Mouse (Mus musculus): ENCODE data around the gene Fam24b. TPM values are rescaled to one million over a fixed set of nuclear protein-coding genes. Genes with fewer than 3 reads are reported as not detected.

The Fam24b gene
- polyA plus RNA-seq, 1 experiment from 2014 or later, result not detected

DNA sequence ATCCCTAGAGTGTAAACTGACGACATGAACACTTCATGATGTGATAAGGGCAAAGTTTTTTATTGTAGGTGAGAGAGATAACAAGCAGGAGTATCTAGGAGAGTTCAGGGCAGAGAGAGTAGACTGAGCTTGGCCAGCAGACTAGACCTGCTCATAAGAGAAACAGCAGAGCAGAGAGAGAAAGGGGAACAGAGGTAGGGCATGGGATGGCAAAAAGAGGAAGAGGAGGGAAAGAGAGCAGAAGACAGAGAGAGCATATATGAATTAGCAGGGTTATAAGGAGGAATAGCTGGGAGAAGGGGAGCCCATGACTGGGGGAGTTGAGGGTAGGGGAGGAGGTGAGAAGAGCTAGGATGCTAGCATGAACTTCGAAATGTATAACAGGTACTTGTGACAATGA is 2.4 kb upstream of the Fam24b start:
- no peak overlapping the region for H3K4me2 ChIP-seq
- H3K27me3 ChIP-seq, result no peaks in the 10 kb centered on the region
- no peaks in the 10 kb centered on the region for H3K4me1 ChIP-seq (replicated peaks)
- H3K27ac ChIP-seq (replicated peaks), result no peak overlapping the region
- no peaks in the 10 kb centered on the region for H3K36me3 ChIP-seq
- WGBS, result 85% methylated on average over 2 of the region's 2 CpGs
- ATAC-seq (ENCODE audit: low FRiP score, low read depth), result no peak
- H3K9me3 ChIP-seq, result no peaks in the 10 kb centered on the region
- H3K4me3 ChIP-seq, result no peak overlapping the region
- no peak overlapping the region for H3K9ac ChIP-seq

DNA sequence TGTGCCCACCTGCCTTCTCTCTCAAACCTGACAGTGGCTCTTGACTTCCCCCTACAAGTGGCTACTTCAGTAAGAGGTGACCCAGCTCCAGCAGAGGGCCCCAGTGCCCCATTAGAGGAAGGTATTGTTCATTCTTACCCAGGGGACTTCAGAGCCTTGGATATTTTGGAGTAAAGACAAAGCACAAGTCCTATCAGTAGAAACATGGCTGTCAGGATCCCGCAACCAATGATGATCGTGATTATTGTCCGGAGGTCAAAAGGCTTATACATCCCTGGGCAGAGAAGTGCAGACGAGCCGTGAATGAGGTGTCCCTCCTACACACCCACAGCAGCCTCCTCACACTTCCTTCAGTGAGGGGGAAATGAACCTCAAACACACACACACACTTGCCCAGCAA is 2.3 kb downstream of the Fam24b start:
- no peak for ATAC-seq (ENCODE audit: low FRiP score, low read depth)
- H3K4me3 ChIP-seq, result no peak overlapping the region

DNA sequence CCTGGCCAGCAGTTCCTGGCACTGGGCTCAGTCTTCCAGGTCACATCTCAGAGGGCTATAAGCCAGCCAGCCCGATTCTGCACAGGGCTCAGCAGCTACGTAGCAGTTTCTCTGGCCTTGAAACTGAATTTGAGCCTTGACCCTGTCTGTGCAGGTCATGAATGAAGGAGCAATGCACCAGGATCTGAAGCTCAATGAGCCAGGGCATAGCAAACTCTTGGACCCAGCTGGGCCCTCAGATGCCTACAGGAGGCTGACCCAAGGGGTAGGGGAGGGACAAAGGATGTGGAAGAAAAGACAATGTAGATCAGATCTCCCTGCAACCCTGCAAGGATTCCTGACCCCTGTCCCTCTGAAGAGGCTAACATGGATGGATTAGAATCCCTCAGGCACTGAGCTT is 7.1 kb downstream of the Fam24b start, which contains the start of gene Cuzd1:
TSS of gene Cuzd1 (minus strand) at position 101 of the 400 bp plus-strand sequence.
- H3K4me1 ChIP-seq (replicated peaks), result no peaks in the 10 kb centered on the region
- WGBS, result 84% methylated on average over 2 of the region's 2 CpGs
- no peaks in the 10 kb centered on the region for H3K36me3 ChIP-seq
- H3K4me3 ChIP-seq, result no peak within 1 kb of the TSS
- H3K4me2 ChIP-seq, result no peak within 1 kb of the TSS
- no peak within 1 kb of the TSS for H3K27ac ChIP-seq (replicated peaks)
- no peak within 1 kb of the TSS for H3K9ac ChIP-seq
- no peak for ATAC-seq (ENCODE audit: low FRiP score, low read depth)
- H3K9me3 ChIP-seq, result no peaks in the 10 kb centered on the region
- no peaks in the 10 kb centered on the region for H3K27me3 ChIP-seq

More for the DNA sequence above, 2.3 kb downstream of the Fam24b start:
- Histone ChIP-seq H3K4me1 (replicated peaks) (no peaks in the 10 kb centered on the region), H3K9ac (no peak overlapping the region), H3K27me3 (no peaks in the 10 kb centered on the region), H3K4me2 (no peak overlapping the region), H3K9me3 (no peaks in the 10 kb centered on the region), H3K36me3 (no peaks in the 10 kb centered on the region), H3K27ac (replicated peaks) (no peak overlapping the region)
- WGBS, result 96% methylated on average over 5 of the region's 5 CpGs

DNA sequence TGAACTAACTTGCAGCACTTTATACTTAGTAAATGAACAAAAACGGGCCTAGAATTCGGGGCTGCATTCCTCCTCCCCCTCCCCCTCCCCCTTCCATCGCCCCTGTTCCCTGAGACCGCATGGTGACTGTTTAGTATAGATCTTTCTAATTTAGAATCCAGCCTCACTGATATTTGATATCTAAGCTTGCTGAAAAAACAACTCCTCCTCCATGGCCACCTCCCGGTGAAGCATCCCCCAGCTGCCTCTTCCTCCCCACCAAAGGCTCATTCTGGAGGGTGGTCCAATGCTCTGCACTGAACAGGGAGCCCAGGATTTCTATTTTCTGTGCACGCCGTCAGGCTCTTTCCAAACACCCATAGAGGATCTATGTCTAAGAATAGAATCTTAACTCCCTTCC is 11.0 kb downstream of the Fam24b start:
- Histone ChIP-seq H3K4me2 (no peak overlapping the region), H3K27ac (replicated peaks) (no peak overlapping the region), H3K4me3 (no peak overlapping the region), H3K36me3 (no peaks in the 10 kb centered on the region), H3K4me1 (replicated peaks) (no peaks in the 10 kb centered on the region), H3K27me3 (no peaks in the 10 kb centered on the region), H3K9me3 (no peaks in the 10 kb centered on the region), H3K9ac (no peak overlapping the region)
- no peak for ATAC-seq (ENCODE audit: low FRiP score, low read depth)
- 89% methylated on average over 5 of the region's 7 CpGs for WGBS

DNA sequence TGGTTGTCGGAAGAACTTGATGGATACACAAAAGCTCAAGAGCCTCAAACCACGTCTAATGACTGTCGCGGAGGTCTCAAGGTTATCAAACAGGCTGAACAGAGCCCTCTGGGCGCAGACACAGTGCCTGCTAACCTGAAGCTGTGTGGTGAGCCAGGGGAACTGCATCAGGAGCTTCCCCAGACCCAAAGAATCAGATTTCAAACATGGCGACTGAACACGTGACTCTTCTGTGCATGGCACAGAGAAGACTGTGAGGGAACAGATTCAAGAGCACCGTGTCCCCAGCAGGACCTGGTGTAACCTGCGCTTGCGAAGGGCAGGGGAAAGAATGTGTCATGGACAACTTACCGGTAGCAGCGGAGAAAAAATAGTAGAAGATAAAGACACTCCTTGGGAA is 11.7 kb downstream of the Fam24b start:
- no peak overlapping the region for H3K27ac ChIP-seq (replicated peaks)
- no peaks in the 10 kb centered on the region for H3K9me3 ChIP-seq
- no peaks in the 10 kb centered on the region for H3K4me1 ChIP-seq (replicated peaks)
- ATAC-seq (ENCODE audit: low FRiP score, low read depth), result no peak
- H3K27me3 ChIP-seq, result no peaks in the 10 kb centered on the region
- H3K4me3 ChIP-seq, result no peak overlapping the region
- H3K4me2 ChIP-seq, result no peak overlapping the region
- no peaks in the 10 kb centered on the region for H3K36me3 ChIP-seq
- H3K9ac ChIP-seq, result no peak overlapping the region
- 79% methylated on average over 12 of the region's 12 CpGs for WGBS

DNA sequence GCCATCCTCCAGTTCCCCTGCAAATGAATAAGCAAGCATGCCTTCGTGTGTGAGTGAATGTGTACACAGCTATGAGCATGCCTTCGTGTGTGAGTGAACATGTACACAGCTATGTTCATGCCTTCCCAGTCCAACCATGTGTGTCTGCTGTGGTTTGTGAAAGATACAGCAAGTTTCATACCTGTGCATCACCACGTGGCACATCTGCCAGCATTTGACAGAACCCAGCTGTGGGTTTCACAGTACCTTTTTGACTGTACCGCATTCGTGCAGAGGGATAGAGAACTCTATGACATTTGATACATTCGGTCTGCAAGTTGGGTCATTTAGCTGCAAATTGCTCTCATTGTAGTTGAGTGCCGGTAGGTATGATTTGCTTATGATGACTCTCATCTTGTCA is 14.8 kb downstream of the Fam24b start:
- ATAC-seq (ENCODE audit: low FRiP score, low read depth), result no peak

DNA sequence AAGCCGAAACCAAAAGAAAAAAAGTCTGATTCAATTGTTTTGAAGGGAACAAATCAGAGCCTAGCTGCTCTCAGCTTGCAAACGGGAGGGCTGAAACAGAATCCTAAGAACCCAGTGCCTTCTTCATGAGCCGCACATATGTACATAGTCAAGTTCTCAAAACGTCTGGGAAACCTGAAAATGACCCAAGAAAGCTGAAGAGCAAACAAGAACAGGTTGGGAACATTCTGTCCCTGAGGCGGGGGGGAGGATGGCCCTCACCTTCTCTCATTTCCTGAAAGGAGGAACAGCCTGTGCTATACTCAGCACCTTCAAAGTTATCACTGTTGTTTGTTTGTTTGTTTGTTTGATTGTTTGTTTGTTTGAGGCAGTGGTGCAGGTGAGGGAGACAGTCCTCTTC is 22.6 kb downstream of the Fam24b start:
- Histone ChIP-seq H3K27ac (replicated peaks) (no peak overlapping the region), H3K36me3 (no peaks in the 10 kb centered on the region), H3K4me3 (no peak overlapping the region), H3K9me3 (no peaks in the 10 kb centered on the region), H3K27me3 (no peaks in the 10 kb centered on the region), H3K4me2 (no peak overlapping the region), H3K4me1 (replicated peaks) (no peaks in the 10 kb centered on the region), H3K9ac (no peak overlapping the region)
- no peak for ATAC-seq (ENCODE audit: low FRiP score, low read depth)
- WGBS, result 85% methylated on average over 5 of the region's 5 CpGs

More for the DNA sequence above, 14.8 kb downstream of the Fam24b start:
- Histone ChIP-seq H3K4me1 (replicated peaks) (no peaks in the 10 kb centered on the region), H3K36me3 (no peaks in the 10 kb centered on the region), H3K4me2 (no peak overlapping the region), H3K27me3 (no peaks in the 10 kb centered on the region), H3K9me3 (no peaks in the 10 kb centered on the region), H3K27ac (replicated peaks) (no peak overlapping the region), H3K4me3 (no peak overlapping the region), H3K9ac (no peak overlapping the region)
- 86% methylated on average over 7 of the region's 7 CpGs for WGBS

DNA sequence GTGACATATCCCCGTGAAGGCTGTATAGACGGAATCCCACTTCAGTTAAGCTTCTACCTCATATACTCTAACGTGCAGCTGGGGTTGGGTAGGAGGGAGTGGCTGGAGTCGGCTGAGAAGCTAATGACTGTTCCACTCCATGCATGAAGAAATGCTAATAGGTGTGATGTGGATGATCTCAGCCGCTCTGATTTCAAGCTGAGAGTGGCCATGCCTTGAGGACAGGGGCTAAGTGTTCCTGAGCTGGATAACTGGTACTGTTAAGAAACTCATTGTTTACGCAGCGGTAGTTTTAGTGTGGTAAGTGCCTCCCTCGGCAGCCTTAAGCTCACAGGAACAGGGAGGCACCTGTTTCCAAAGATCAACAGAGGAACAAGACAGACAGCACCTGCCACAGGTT is 26.0 kb downstream of the Fam24b start:
- Histone ChIP-seq H3K27ac (replicated peaks) (no peak overlapping the region), H3K9ac (no peak overlapping the region), H3K4me3 (no peak overlapping the region), H3K36me3 (no peaks in the 10 kb centered on the region), H3K27me3 (no peaks in the 10 kb centered on the region), H3K4me1 (replicated peaks) (no peaks in the 10 kb centered on the region), H3K4me2 (no peak overlapping the region), H3K9me3 (no peaks in the 10 kb centered on the region)
- ATAC-seq (ENCODE audit: low FRiP score, low read depth), result no peak
- WGBS, result 82% methylated on average over 8 of the region's 8 CpGs

DNA sequence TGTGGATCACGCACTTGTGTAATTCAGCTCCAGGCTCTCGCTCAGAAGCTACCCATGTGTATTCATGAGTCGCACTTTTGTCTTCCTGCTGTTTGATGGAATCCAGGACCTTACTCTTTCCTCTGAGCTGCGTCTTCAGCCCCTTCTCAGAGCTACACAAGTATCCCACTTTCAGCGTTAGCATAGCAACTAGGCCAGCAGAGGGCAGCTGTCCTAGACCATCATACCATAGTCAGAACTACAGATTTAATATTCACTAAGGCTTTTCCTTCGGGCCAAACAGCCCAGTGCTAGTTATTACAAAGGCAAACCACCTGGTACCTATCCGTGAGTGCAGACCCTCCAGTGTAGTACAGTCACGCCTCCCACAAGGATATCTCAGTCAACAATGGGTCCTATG is 32.2 kb downstream of the Fam24b start:
- no peak for ATAC-seq (ENCODE audit: low FRiP score, low read depth)
- Histone ChIP-seq H3K9ac (no peak overlapping the region), H3K27ac (replicated peaks) (no peak overlapping the region), H3K4me2 (no peak overlapping the region), H3K4me3 (no peak overlapping the region), H3K27me3 (no peaks in the 10 kb centered on the region), H3K4me1 (replicated peaks) (no peaks in the 10 kb centered on the region), H3K36me3 (no peaks in the 10 kb centered on the region), H3K9me3 (no peaks in the 10 kb centered on the region)
- WGBS, result 79% methylated on average over 8 of the region's 8 CpGs

Other genes with a start within 250 kb of the Fam24b start
- not detected in 2 replicates for gene 4933402N03Rik, start 183.2 kb downstream of the Fam24b start, polyA plus RNA-seq (2015; fragmentation: Nextera tagmentation; extraction: Ambion mirVana)
- gene 5430419D17Rik, start 155.1 kb downstream of the Fam24b start, polyA plus RNA-seq (2015; fragmentation: Nextera tagmentation; extraction: Ambion mirVana), result 0.05 TPM in 1 of 2 replicates, not detected in the other
- gene Cuzd1, start 7.2 kb downstream of the Fam24b start, polyA plus RNA-seq (2015; fragmentation: Nextera tagmentation; extraction: Ambion mirVana), result not detected in 2 replicates
- gene Fam24a, start 4.3 kb upstream of the Fam24b start, polyA plus RNA-seq (2015; fragmentation: Nextera tagmentation; extraction: Ambion mirVana), result not detected in 2 replicates
- gene 2310057M21Rik, start 33.2 kb upstream of the Fam24b start, polyA plus RNA-seq (2015; fragmentation: Nextera tagmentation; extraction: Ambion mirVana), result 29.3 and 30.2 TPM in 2 replicates
- 49.0 and 51.4 TPM in 2 replicates for gene Pstk, start 41.6 kb upstream of the Fam24b start, polyA plus RNA-seq (2015; fragmentation: Nextera tagmentation; extraction: Ambion mirVana)
- 10.4 and 13.4 TPM in 2 replicates for gene Ikzf5, start 81.0 kb upstream of the Fam24b start, polyA plus RNA-seq (2015; fragmentation: Nextera tagmentation; extraction: Ambion mirVana)
- gene Acadsb, start 81.1 kb upstream of the Fam24b start, polyA plus RNA-seq (2015; fragmentation: Nextera tagmentation; extraction: Ambion mirVana), result 90.0 and 100 TPM in 2 replicates
- gene Hmx3, start 213.4 kb upstream of the Fam24b start, polyA plus RNA-seq (2015; fragmentation: Nextera tagmentation; extraction: Ambion mirVana), result 0.60 and 0.93 TPM in 2 replicates
- 1.3 and 1.4 TPM in 2 replicates for gene Hmx2, start 219.3 kb upstream of the Fam24b start, polyA plus RNA-seq (2015; fragmentation: Nextera tagmentation; extraction: Ambion mirVana)
- gene Bub3, start 230.7 kb upstream of the Fam24b start, polyA plus RNA-seq (2015; fragmentation: Nextera tagmentation; extraction: Ambion mirVana), result 158 and 164 TPM in 2 replicates

Measured in hindbrain, embryonic 15.5 days (tissue).